Mouse (Mus musculus) granulocyte monocyte progenitor cell, adult 5-6 weeks (primary cell): Measurements from ENCODE around the gene Cyp4f40. TPM values are rescaled to one million over a fixed set of nuclear protein-coding genes. Genes with fewer than 3 reads are reported as not detected.
"Not testable (repeated sequence)": the region's sequence is repeated elsewhere in the genome, so short reads cannot be mapped to it uniquely, and the experiment has no call there.

ENCODE experiments used
- ATAC-seq: replicated peaks from 2 replicates; pipeline ENCODE4 v1.8.0; 2016; ENCODE audit warnings: mild to moderate bottlenecking, moderate TSS enrichment, inconsistent platforms; ENCODE audit not compliant: poor library complexity, severe bottlenecking
- total RNA-seq, 2 experiments: library from RNA; stranded (forward) in 1 of 2; stranded (reverse) in 1 of 2; fragments of 200-712, 200-1000 nt in 1 of 2; fragments of >200 nt in 1 of 2; fragmentation: Nextera tagmentation in 1 of 2; gene quantifications; 2 replicates each; pipeline ENCODE4 v1.2.3; 2014 to 2017

The Cyp4f40 gene
- total RNA-seq (2014; fragmentation: Nextera tagmentation) (not detected in 2 replicates), total RNA-seq (2017) (not detected in 2 replicates)

DNA sequence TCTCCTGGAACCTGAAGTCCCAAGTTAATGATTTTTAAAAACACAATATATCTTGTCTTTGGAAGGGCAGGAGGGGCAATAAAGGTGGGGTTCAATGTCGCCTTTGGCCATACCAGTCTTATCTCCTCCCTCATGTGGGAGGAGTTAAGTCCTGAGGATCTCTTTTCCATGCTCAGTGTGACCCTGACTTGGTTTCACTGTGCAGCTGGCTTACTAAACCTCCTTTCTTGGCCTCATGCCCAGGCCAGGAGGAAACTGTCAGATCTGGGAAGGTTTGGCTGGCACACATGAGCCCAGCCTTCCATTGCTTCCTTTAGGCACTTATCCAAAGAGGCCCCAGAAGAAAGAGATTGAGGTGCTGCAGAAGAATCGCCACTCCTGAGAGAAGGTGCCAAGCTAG lies at the start of gene Cyp4f40:
Gene Cyp4f40 (plus strand): TSS at position 189 of the 400 bp plus-strand sequence.
- ATAC-seq: no peak

GRCm38 (mm10) chr17:32610231-32610630 lies 48.5 kb upstream of the Cyp4f40 start:
- ATAC-seq: not testable (repeated sequence)

DNA sequence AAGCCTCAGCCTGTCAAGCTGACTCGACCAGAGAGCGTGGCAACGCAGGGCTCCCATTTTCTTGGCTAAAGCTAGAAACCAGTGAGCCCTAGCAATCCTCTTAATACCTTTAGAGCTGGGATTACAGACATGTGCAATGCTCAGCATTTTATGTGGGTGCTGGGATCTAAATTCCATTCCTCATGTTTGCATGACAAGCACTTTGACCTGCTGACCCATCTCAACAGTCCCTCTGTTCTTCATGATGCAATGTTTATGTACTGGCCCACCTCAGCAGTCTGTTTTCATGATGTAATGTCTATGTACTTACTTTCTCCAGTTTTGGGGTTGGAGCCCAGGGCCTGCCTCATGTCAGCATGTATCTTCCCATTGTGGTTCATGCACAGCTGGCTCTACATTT lies 47.8 kb upstream of the Cyp4f40 start:
- ATAC-seq: no peak

DNA sequence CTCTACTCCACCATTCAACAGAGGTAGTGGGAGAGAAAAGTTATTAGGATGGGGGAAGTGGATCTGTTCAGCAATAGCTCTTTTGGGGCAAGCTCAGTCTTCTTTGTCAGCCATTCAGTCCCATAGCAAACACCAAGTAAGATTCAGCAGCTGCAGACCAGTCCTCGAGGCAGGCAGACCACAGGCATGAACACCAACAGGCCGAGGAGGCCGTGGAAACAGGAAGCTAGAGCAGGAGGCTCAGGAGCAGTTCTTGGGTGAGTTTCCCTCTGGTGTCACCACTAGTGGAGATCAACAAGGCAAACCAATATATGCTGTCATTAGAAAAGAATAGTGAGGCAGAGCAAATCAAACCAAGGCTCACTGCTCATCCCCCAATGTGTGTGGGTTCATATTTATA lies 46.3 kb upstream of the Cyp4f40 start:
- peak; percentile 66 for ATAC-seq

GRCm38 (mm10) chr17:32617252-32617651 lies 41.4 kb upstream of the Cyp4f40 start:
- ATAC-seq: peak; percentile 77

DNA sequence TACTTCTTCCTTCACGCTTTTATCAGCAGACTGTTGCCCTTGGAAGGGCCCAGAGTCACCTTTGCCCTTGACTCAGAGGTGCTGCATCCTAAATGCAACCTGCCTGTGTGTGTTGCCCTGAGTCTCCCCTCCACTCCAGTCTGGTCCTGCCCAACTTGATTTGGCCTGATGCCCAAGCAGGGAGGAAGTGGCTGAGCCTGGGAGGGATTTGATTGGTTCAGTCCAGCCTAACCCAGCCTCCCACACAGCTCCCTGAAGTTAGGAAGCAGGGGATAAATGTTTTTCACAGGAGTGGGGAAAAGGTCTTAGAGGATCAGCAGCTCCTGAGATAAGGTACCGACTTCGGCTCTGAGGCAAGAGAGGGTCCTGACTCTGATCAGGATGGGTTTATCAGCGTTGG lies 37.7 kb upstream of the Cyp4f40 start, which contains the start of gene Cyp4f37:
Gene Cyp4f37 (plus strand): TSS at position 292 of the 400 bp plus-strand sequence.
- peak; percentile 42; the same call in 1 of the 2 replicates for ATAC-seq

- ATAC-seq: peak; percentile 40
These were observed 29.0 kb upstream of the Cyp4f40 start for GRCm38 (mm10) chr17:32629726-32630125.

DNA sequence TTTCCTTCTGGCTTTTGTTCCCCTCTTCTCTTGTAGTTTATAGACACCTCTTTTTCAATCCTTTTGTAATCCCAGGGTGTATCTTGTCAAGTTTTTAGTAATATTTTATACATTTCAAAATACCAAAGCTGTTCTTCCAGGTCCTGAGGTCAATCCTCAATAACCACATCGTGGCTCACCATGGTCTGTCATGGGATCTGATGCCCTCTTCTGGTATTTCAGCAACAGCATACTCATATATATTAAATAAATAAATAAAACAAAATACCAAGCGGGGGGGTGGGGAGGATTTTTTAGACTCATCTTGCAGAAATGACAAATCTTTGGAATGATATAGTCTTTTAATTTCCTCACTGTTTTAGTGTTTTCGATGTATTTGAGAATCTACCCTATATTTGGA lies 26.8 kb upstream of the Cyp4f40 start:
- ATAC-seq: no peak

- not testable (repeated sequence) for ATAC-seq
These were observed 24.3 kb upstream of the Cyp4f40 start for GRCm38 (mm10) chr17:32634242-32634971.

DNA sequence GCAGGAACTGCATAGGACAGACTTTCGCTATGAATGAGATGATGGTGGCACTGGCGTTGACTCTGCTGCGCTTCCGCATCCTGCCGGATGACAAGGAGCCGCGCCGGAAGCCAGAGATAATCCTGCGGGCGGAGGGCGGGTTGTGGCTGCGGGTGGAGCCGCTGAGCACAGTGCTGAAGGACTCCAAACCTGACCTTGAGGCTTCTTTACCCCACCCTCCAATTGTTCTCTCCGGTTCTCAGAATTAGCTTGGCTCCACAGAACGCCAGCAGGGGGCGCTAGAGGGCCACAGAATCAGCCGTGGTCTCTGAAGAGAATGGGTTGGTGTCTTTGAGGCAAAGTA lies 23.8 kb upstream of the Cyp4f40 start:
- peak; percentile 97 for ATAC-seq

GRCm38 (mm10) chr17:32636341-32636740 lies 22.4 kb upstream of the Cyp4f40 start:
- no peak for ATAC-seq

- no peak for ATAC-seq
These were observed 21.5 kb upstream of the Cyp4f40 start for GRCm38 (mm10) chr17:32637151-32637550.

GRCm38 (mm10) chr17:32646631-32647030 lies 12.1 kb upstream of the Cyp4f40 start:
- no peak for ATAC-seq

GRCm38 (mm10) chr17:32653860-32654259 lies 4.8 kb upstream of the Cyp4f40 start:
- ATAC-seq: no peak

DNA sequence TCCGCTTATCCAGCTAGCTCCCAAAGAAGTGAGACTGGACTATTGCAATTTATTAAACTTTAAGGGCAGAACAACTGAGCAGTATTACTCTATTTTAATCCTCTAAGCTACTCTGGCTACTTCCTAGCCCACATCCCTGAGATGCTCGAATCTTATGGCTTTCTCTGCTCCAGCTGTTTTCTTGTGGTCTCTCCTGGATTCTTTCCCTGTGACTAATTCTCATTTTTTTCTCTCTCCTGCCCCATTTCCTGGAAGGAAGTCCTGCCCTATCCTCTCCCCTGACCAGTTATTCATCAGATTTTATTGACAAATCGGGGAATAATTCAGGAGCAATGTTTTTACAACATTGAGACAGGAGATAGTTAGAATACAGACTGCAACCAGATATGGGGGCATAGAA lies 1.7 kb upstream of the Cyp4f40 start:
- no peak for ATAC-seq

- no peak for ATAC-seq
These were observed 454 bp upstream of the Cyp4f40 start for GRCm38 (mm10) chr17:32658246-32658645.

GRCm38 (mm10) chr17:32673976-32674375 lies 15.3 kb downstream of the Cyp4f40 start:
- no peak for ATAC-seq

DNA sequence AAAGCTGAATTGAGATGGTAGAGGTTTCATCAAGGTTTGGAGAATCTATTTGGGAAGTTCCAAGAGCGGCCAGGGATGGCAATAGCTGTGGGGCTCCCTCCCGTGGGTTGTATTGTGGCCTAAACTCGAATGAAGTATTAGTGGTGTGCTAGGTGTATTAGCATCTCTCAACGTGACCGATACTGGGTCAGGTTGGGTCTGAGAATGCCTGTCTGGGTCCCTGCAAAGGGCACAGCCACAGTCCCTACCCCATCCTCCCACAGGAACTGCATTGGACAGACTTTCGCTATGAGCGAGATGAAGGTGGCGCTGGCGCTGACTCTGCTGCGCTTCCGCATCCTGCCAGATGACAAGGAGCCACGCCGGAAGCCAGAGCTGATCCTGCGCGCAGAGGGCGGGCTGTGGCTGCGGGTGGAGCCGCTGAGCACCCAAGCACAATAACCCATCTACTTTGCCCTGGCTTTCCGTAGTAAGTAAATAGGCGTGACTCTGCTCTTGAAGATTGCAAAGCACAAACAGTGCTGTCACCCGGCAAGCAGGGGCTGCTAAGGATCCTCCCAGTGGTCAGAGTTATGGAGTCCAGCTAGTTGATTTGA lies 17.4 kb downstream of the Cyp4f40 start:
- peak; percentile 22; the same call in 1 of the 2 replicates for ATAC-seq

DNA sequence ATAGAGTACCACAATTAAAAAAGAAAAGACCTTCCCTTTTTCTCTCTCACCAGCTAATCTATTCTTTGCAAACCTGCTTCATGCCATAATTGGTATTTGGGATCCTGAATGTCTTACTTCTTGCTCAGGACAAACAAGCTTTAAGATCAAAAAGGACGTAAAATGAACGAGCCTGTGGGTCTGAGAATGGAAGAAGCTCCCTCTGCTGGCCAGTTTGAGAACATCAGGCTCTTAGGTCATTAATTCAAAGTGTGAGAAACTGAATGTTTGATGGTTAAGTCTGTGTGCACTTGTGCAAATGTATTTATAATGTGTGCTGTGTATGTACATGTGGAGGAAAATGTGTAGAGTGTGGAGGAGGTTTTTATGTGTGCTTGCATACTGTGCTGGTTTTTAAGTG lies 21.7 kb downstream of the Cyp4f40 start:
- peak; percentile 37; the same call in 1 of the 2 replicates for ATAC-seq

GRCm38 (mm10) chr17:32685048-32685750 lies 26.5 kb downstream of the Cyp4f40 start, which contains the start of gene Cyp4f15:
Cyp4f15 (plus strand) TSS chr17:32685627.
- ATAC-seq: no peak

GRCm38 (mm10) chr17:32686722-32687121 lies 28.0 kb downstream of the Cyp4f40 start:
- ATAC-seq: no peak
